Mouse (Mus musculus) stomach, embryonic 16.5 days (tissue): Measurements from ENCODE around the gene B3gnt8. TPM values are rescaled to one million over a fixed set of nuclear protein-coding genes. Genes with fewer than 3 reads are reported as not detected.
A peak's percentile ranks its signal among the peaks of the same experiment; 100 is the strongest.

ENCODE experiments used
- ATAC-seq: fragments of 200-750 bp; cut with Nextera tagmentation; 2 replicates; pipeline ENCODE4 v1.8.0; 2017; ENCODE audit warnings: moderate number of reproducible peaks, moderate TSS enrichment; ENCODE audit not compliant: insufficient read depth, low FRiP score
- H3K27ac ChIP-seq: fragments of 300-500 bp; sonication (generic); 2 replicates; pipeline ENCODE4 v1.5.1; 2014; ENCODE audit warnings: low read length
- H3K27me3 ChIP-seq: fragments of 300-500 bp; sonication (generic); 2 replicates; pipeline ENCODE4 v1.6.1; 2014; ENCODE audit warnings: low read length, control low read depth, mixed read lengths; ENCODE audit not compliant: control insufficient read depth, insufficient read depth
- H3K36me3 ChIP-seq: fragments of 300-500 bp; sonication (generic); 2 replicates; pipeline ENCODE4 v1.6.1; 2014; ENCODE audit warnings: low read length; ENCODE audit not compliant: control insufficient read depth, insufficient read depth
- H3K4me1 ChIP-seq: fragments of 300-500 bp; sonication (generic); 2 replicates; pipeline ENCODE4 v1.6.1; 2014; ENCODE audit warnings: low read length, control low read depth, mixed read lengths; ENCODE audit not compliant: control insufficient read depth, insufficient read depth
- H3K4me2 ChIP-seq: fragments of 300-500 bp; sonication (generic); 2 replicates; pipeline ENCODE4 v1.6.1; 2014; ENCODE audit warnings: low read depth, low read length, mixed read lengths
- H3K4me3 ChIP-seq: fragments of 300-500 bp; sonication (generic); replicated peaks from 2 replicates; pipeline ENCODE4 v1.5.1; 2014; ENCODE audit warnings: mild to moderate bottlenecking, low read length
- H3K9ac ChIP-seq: fragments of 300-500 bp; sonication (generic); 2 replicates; pipeline ENCODE4 v1.6.1; 2014; ENCODE audit warnings: low read length
- H3K9me3 ChIP-seq: fragments of 300-500 bp; sonication (generic); replicated peaks from 2 replicates; pipeline ENCODE4 v1.6.1; 2016; ENCODE audit warnings: low read length, control low read depth; ENCODE audit not compliant: control insufficient read depth
- WGBS: fragments of 180-500 bp; shearing (Covaris S2); extraction: QIAGEN DNeasy Blood & Tissue Kit; methylation state at CpG from one replicate; pipeline ENCODE4 v1.1.7; 2014; 5-methylcytosine and 5-hydroxymethylcytosine counted together
- polyA plus RNA-seq: library from polyadenylated mRNA; unstranded; fragments of >200 nt; fragmentation: Nextera tagmentation; extraction: Ambion mirVana; gene quantifications from 2 replicates; pipeline ENCODE4 v1.2.1, GENCODE M21; 2015

B3gnt8 gene
- polyA plus RNA-seq, 1 experiment from 2014 or later, result 12.2 TPM

DNA sequence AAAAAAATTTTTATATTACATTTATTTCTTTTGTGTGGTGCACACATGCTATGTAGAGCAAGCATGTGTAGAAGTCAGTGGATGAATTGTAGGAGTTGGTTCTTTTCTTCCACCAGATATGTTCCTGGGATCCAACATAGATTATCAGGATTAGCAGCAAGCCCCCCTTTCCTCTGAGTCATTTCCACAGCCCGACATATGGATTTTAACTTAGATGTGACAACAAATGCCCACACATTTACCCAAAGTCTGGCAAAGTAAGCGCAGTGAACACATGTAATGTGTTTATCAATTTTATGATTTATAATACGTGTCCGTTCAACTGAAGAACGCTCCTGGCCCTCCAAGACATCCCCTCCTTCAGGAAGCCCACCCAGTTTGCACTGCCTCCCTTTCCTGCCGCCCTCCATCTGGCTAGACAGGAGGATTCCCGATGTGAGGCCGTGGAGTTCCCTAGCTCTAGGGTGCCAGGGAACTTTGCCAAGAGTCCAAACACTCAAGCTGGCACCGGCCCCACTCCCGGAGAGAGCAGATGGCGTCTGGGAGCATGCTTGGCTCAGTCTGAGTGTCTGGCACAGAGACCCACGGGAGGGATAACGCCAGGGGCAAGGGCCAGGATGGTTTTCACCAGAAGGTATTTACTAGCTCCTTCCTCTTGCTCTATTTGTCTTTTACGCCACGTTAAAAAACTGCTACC is 49.8 kb downstream of the B3gnt8 start:
- ATAC-seq, result no peak; the same call in 1 of the 2 replicates
- Histone ChIP-seq H3K9me3 (no peaks in the 10 kb centered on the region), H3K27ac (no peak overlapping the region), H3K4me3 (no peak overlapping the region), H3K27me3 (peaks cover 23% of the 10 kb centered on the region), H3K4me2 (no peak overlapping the region), H3K9ac (no peak overlapping the region), H3K36me3 (no peaks in the 10 kb centered on the region), H3K4me1 (peaks cover 23% of the 10 kb centered on the region)
- 43% methylated on average over 15 of the region's 15 CpGs for WGBS

DNA sequence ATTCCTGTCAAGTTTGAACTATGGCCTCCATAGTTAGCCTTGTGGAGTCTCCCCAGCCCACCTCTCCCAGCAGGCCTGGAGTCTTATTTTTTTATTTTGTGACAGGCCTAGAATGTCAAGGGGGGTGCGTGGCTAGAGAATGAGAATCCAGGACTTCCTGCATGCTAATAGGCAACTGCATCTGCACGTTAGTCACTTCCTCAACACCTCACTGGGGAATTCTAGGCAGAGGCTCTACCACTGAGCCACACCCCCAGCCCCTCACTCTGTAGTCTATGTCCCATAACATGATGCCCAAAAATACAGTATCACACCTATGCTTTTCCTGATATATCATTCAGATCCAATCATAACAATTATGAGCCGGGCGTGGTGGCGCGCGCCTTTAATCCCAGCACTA is 50.6 kb downstream of the B3gnt8 start:
- H3K27me3 ChIP-seq, result peaks cover 23% of the 10 kb centered on the region
- 89% methylated on average over 7 of the region's 7 CpGs for WGBS

DNA sequence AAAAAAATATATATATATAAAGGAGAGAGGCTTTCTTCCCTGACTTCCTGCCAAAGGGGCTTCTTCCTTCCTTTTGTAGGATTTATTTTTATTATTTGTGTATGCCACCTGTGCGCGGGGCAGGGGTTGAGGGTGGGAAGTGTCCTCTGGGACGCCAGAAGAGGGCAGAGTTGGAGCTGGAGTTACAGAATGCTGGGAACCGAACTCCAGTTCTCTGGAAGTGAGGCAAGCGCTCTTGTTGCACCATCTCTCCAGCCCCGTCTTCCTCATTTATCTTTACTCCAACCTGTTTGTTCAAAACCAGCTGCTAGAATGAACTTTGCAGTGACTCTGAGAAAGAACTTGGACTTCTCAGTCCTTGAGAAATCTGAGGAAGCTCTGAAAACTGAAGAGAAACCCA is 53.5 kb downstream of the B3gnt8 start:
- peaks cover 19% of the 10 kb centered on the region for H3K4me1 ChIP-seq
- H3K27me3 ChIP-seq, result peaks cover 7% of the 10 kb centered on the region; the same call in 1 of the 2 replicates
- no peaks in the 10 kb centered on the region for H3K36me3 ChIP-seq
- peak overlapping the region; percentile 65 for H3K4me3 ChIP-seq
- 6% methylated on average over 6 of the region's 6 CpGs for WGBS
- H3K27ac ChIP-seq, result peak overlapping the region; percentile 92
- H3K4me2 ChIP-seq, result peak overlapping the region; percentile 71
- ATAC-seq, result no peak
- peak overlapping the region; percentile 75 for H3K9ac ChIP-seq
- no peaks in the 10 kb centered on the region for H3K9me3 ChIP-seq

More for the DNA sequence above, 50.6 kb downstream of the B3gnt8 start:
- Histone ChIP-seq H3K36me3 (no peaks in the 10 kb centered on the region), H3K9me3 (no peaks in the 10 kb centered on the region), H3K4me3 (no peak overlapping the region), H3K27ac (no peak overlapping the region), H3K4me2 (no peak overlapping the region), H3K9ac (no peak overlapping the region), H3K4me1 (peaks cover 24% of the 10 kb centered on the region)
- no peak for ATAC-seq

DNA sequence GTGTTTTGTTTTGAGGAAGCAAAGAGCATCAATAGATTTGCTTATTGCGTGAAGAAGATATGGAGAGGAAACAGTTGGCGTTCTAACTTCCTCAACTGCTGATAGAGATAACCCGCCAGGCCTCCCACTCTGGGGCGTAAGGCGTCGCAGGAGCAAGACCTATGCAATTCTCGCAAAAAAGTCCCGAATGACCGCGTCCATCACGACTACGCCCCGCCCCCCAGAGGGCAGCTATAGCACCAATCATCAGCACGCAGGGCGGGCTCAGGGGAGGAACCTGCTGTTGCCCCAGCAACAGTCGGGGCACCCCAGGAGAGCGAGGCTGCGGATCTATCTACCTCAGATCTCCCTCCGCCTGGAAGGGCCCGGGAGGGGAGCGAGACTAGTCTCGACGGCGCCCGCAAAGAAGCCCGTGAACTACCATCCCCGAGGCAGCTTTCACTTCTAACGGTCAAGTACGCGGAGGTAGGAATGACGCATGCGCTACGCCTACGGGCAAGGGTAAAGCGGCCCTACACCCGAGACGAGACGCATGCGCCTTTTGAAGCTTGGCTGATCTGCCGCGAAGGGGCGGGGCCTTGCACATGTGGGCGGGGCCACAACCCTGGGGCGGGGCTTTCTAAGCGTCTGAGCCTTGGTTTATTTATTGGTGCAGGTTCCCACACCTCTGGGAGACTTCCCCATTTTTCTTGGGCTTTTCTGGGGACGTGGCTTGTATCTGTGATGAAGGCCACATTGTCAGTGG is 54.2 kb downstream of the B3gnt8 start, which contains the start of gene B9d2:
Gene B9d2, plus strand, starts transcription at position 267 of the 745 bp plus-strand sequence.
- Histone ChIP-seq H3K4me2 (peak within 1 kb of the TSS; percentile 71), H3K36me3 (no peaks in the 10 kb centered on the region), H3K27me3 (no peaks in the 10 kb centered on the region), H3K4me1 (peaks cover 17% of the 10 kb centered on the region), H3K9ac (peak within 1 kb of the TSS; percentile 75), H3K27ac (peak within 1 kb of the TSS; percentile 92), H3K9me3 (no peaks in the 10 kb centered on the region), H3K4me3 (peak within 1 kb of the TSS; percentile 65)
- under 1% methylated on average over 46 of the region's 46 CpGs for WGBS
- peak; percentile 95 for ATAC-seq

DNA sequence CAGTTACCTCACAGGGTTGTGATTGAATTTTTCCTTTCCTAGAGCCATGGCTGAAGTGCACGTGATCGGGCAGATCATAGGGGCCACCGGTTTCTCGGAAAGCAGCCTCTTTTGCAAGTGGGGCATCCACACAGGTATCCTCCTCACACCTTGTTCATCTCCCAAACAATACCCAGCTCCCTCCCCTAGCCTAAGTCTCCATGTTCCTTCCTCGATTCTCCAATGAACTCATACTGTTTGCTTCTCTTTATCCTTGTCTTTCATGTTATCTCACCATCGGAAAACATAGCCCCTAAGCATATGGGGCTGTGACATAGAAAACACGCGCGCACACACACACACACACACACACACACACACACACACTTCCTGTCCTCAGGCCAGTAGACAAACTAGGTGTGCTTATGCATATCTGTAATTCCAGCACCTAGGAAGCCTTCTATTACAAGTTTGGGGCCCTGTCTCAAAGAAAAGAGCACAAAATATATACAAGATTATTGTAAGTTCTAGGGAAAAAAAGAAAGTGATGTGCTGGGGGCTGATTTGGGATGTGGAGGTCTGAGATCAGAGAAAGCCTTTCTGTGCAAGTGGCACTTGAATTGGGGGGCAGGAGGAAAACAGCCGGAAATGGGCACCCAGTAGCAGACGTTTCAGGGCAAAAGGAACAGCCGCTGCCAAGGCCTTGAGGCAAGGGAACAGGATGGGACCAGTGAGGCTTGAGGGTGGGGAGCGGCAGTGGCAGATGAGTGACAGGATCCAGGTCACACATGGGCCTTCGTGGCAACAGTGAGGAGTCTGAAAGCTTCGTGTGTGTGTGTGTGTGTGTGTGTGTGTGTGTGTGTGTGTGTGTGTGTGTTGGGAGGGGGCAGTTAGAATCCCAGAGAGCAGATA is 55.1 kb downstream of the B3gnt8 start:
- no peak for ATAC-seq
- Histone ChIP-seq H3K4me3 (peak overlapping the region; percentile 65), H3K9me3 (no peaks in the 10 kb centered on the region), H3K4me2 (peak overlapping the region; percentile 71), H3K36me3 (no peaks in the 10 kb centered on the region), H3K27me3 (no peaks in the 10 kb centered on the region), H3K27ac (no peak overlapping the region), H3K4me1 (peaks cover 12% of the 10 kb centered on the region), H3K9ac (no peak overlapping the region)
- WGBS, result 57% methylated on average over 15 of the region's 15 CpGs

DNA sequence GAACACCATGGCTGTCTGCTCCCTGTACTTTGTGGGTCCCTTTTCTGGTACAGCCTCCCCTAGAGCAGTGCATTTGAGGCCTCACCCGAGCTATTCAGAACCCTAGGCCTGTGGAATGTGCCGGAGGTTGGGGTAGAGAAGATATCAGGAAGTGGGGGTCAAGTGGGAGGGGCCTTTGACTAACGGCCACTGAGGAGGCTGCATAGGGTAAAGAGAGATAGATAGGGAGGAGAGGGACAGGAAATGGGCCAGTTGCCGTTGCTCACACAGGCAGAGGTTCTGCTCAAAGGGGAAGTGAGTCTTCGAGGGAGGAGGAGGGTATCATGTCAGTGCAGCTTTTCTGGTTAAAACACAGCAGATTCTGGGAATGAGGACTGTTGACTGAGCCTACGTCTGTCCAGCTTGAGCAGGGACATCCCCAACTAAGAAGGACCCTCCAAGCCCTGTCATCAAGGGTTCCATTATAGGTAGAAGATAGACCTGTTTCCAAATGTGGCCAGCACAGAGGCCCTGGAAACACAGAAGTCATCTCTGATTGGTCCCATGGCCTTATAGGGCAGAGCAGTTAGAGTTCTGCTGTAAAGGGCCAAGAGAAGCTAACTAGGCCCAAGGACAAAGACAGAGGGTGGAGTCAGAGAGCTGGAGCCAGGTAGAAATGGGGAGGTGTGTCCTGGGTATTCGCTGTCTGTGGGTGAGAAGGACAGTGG is 57.2 kb downstream of the B3gnt8 start:
- no peaks in the 10 kb centered on the region for H3K9me3 ChIP-seq
- no peaks in the 10 kb centered on the region for H3K36me3 ChIP-seq
- H3K4me2 ChIP-seq, result no peak overlapping the region
- H3K4me3 ChIP-seq, result no peak overlapping the region
- H3K27ac ChIP-seq, result no peak overlapping the region
- no peaks in the 10 kb centered on the region; the same call in 1 of the 2 replicates for H3K27me3 ChIP-seq
- no peak for ATAC-seq
- WGBS, result 49% methylated on average over 7 of the region's 7 CpGs
- H3K9ac ChIP-seq, result no peak overlapping the region; the same call in 1 of the 2 replicates
- peaks cover 21% of the 10 kb centered on the region for H3K4me1 ChIP-seq

DNA sequence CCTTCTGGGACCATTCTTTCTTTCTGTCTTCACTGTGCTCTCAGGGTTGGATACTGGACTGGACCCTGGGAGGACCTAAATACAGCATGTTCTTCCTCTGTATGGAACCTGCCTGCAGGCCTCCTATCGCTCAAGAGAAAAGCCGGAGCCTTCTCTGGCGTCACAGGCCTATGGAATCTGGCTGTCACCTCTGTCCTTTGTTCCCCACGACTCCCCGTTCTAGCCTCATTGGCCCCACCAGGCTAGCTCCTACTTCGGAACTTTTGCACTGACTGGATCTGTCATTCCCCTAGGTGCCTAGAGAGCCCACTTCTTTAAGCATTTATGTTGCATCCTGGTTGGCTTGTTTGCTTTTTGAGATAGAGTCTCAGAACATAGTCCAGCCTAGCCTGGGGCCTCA is 58.2 kb downstream of the B3gnt8 start:
- H3K9ac ChIP-seq, result no peak overlapping the region
- H3K9me3 ChIP-seq, result no peaks in the 10 kb centered on the region
- no peak overlapping the region for H3K4me3 ChIP-seq
- no peak for ATAC-seq
- H3K36me3 ChIP-seq, result no peaks in the 10 kb centered on the region
- no peak overlapping the region for H3K27ac ChIP-seq
- 86% methylated on average over 6 of the region's 6 CpGs for WGBS
- no peaks in the 10 kb centered on the region; the same call in 1 of the 2 replicates for H3K27me3 ChIP-seq
- H3K4me1 ChIP-seq, result peaks cover 28% of the 10 kb centered on the region
- no peak overlapping the region for H3K4me2 ChIP-seq
